Mouse (Mus musculus) testis, adult 2 months (tissue): ENCODE measurements around the gene Psmf1. TPM values are rescaled to one million over a fixed set of nuclear protein-coding genes. Genes with fewer than 3 reads are reported as not detected.

Experiments
- H3K27ac ChIP-seq: fragments of 200-500 bp; 2 replicates; pipeline ENCODE4 v1.5.1; 2012; ENCODE audit warnings: low read depth, low read length; ENCODE audit not compliant: control insufficient read depth, insufficient read depth
- H3K27me3 ChIP-seq: fragments of 200-500 bp; 2 replicates; pipeline ENCODE4 v1.6.1; 2012; ENCODE audit warnings: mild to moderate bottlenecking, low read length, moderate library complexity; ENCODE audit not compliant: control insufficient read depth, insufficient read depth
- H3K36me3 ChIP-seq: fragments of 200-500 bp; 2 replicates; pipeline ENCODE4 v1.6.1; 2012; ENCODE audit warnings: mild to moderate bottlenecking, low read length; ENCODE audit not compliant: control insufficient read depth, insufficient read depth
- H3K4me1 ChIP-seq: fragments of 200-500 bp; 2 replicates; pipeline ENCODE4 v1.6.1; 2012; ENCODE audit warnings: low read length; ENCODE audit not compliant: control insufficient read depth, insufficient read depth
- H3K4me3 ChIP-seq: fragments of 200-500 bp; 2 replicates; pipeline ENCODE4 v1.5.1; 2012; ENCODE audit warnings: low read depth, mild to moderate bottlenecking, low read length, moderate library complexity, mixed read lengths; ENCODE audit not compliant: control insufficient read depth
- CTCF ChIP-seq: fragments of 200-500 bp; IDR thresholded peaks from 2 replicates; pipeline ENCODE4 v1.5.1; 2012; ENCODE audit warnings: low read depth, mild to moderate bottlenecking, inconsistent platforms, low read length, moderate library complexity; ENCODE audit not compliant: control insufficient read depth, insufficient read depth, insufficient replicate concordance
- POLR2A ChIP-seq: fragments of 200-500 bp; IDR thresholded peaks from 2 replicates; pipeline ENCODE4 v1.6.1; 2012; ENCODE audit warnings: low read depth, mild to moderate bottlenecking, inconsistent platforms, low read length, moderate library complexity; ENCODE audit not compliant: control insufficient read depth
- polyA plus RNA-seq: library from polyadenylated mRNA; depleted of rRNA; stranded (reverse); fragments of >200 nt; gene quantifications from 2 replicates; pipeline ENCODE4 v1.2.3, GENCODE M21; 2012

The Psmf1 gene
- polyA plus RNA-seq, 1 experiment: 1,270 TPM

DNA sequence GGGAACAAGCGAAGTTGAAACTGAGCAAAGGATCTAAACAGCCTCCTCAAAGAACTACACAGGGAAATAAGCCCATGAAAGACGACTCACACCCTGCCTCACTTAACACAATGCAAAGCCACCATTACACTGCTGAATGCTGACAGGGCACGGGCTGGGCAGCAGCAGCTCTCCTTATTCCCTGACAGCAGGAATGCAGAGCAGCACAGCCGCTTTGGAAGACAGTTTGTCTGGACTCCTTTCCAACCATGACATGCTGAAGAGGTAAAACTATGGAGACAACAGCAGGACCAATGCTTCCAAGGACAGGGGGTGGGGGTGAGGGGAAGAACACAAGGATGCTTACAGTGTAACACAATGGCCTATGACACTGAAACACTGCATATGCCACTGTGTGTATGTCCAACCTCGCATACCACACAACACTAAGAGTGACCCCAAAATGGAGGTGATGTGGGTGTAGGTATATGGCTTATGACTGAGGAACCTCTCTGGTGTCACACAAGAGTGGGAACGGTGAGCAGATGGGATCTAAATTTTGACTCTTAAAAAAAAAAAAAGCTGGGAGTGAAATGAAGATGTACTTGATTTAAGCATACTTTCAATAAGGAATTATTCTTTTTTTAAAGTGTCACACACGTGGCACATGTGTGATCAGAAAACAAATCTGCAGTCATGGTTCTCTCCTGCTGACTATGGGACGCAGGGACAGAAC, 10.7 kb downstream of the Psmf1 start:
- no peak overlapping the region for H3K4me3 ChIP-seq
- H3K27me3 ChIP-seq: no peaks in the 10 kb centered on the region
- H3K36me3 ChIP-seq: peaks cover 8% of the 10 kb centered on the region
- H3K27ac ChIP-seq: no peak overlapping the region
- TF ChIP-seq POLR2A (no peak), CTCF (no peak)
- no peaks in the 10 kb centered on the region for H3K4me1 ChIP-seq

- H3K36me3 ChIP-seq: peaks cover 1% of the 10 kb centered on the region; the same call in 1 of the 2 replicates
- TF ChIP-seq POLR2A: no peak
- TF ChIP-seq CTCF: no peak
- no peaks in the 10 kb centered on the region for H3K4me1 ChIP-seq
- no peak overlapping the region for H3K27ac ChIP-seq
- no peaks in the 10 kb centered on the region for H3K27me3 ChIP-seq
- no peak overlapping the region for H3K4me3 ChIP-seq
Observed at GRCm38 (mm10) chr2:151724094-151724493, 19.9 kb downstream of the Psmf1 start.

- Histone ChIP-seq H3K4me3 (no peak overlapping the region), H3K4me1 (no peaks in the 10 kb centered on the region), H3K27me3 (no peaks in the 10 kb centered on the region), H3K36me3 (no peaks in the 10 kb centered on the region; the same call in 1 of the 2 replicates), H3K27ac (no peak overlapping the region)
- no peak for TF ChIP-seq CTCF
- no peak for TF ChIP-seq POLR2A
Observed at GRCm38 (mm10) chr2:151716318-151717055, 27.5 kb downstream of the Psmf1 start.

DNA sequence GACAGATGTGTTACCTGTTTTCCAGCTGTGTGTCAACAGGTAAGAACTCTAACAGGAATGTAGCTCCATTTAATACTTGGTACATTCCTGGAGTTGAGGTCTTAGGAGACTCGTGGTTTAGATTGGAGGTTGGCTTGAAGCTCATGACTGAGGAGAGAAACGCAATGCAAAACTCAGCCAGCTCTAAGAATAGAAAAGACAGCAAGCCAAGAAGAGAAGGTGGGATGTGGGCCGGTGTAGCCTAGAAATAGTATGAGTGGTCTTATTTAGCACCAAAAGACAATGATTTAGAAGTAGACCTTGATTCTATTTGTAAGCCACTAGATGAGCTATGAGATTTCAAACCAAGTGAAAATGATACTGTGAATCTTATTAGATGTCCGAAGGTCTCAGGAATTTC, 28.5 kb downstream of the Psmf1 start:
- Histone ChIP-seq H3K27me3 (no peaks in the 10 kb centered on the region), H3K4me1 (no peaks in the 10 kb centered on the region), H3K4me3 (no peak overlapping the region), H3K36me3 (no peaks in the 10 kb centered on the region; the same call in 1 of the 2 replicates), H3K27ac (no peak overlapping the region)
- TF ChIP-seq POLR2A: no peak
- TF ChIP-seq CTCF: no peak

GRCm38 (mm10) chr2:151712647-151713046, 31.3 kb downstream of the Psmf1 start:
- no peaks in the 10 kb centered on the region for H3K27me3 ChIP-seq
- H3K4me1 ChIP-seq: no peaks in the 10 kb centered on the region
- H3K4me3 ChIP-seq: no peak overlapping the region
- no peak for TF ChIP-seq POLR2A
- no peak for TF ChIP-seq CTCF
- no peaks in the 10 kb centered on the region for H3K36me3 ChIP-seq
- no peak overlapping the region for H3K27ac ChIP-seq

DNA sequence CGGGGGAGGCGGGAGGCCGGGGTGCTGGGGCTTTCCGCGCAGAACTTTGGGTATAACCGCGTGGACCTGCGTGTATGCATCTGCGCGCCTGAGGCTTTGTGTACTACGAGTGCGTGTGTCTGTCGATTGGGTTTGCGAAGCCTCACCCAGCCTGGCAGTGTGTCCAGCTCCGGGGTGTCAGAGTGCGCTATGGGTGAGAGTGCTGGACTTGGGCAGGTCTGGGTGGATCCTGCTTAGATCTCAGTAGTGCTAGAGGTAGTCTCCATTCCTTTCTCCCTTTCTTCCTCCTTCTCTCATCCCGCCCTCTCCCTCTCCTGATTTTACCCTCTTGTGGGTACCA, 41.2 kb downstream of the Psmf1 start:
- Histone ChIP-seq H3K27me3 (no peaks in the 10 kb centered on the region; the same call in 1 of the 2 replicates), H3K4me3 (peak overlapping the region; percentile 40), H3K27ac (no peak overlapping the region), H3K4me1 (peaks cover 10% of the 10 kb centered on the region), H3K36me3 (no peaks in the 10 kb centered on the region)
- TF ChIP-seq POLR2A: no peak; the same call in 1 of the 2 replicates
- TF ChIP-seq CTCF: no peak

DNA sequence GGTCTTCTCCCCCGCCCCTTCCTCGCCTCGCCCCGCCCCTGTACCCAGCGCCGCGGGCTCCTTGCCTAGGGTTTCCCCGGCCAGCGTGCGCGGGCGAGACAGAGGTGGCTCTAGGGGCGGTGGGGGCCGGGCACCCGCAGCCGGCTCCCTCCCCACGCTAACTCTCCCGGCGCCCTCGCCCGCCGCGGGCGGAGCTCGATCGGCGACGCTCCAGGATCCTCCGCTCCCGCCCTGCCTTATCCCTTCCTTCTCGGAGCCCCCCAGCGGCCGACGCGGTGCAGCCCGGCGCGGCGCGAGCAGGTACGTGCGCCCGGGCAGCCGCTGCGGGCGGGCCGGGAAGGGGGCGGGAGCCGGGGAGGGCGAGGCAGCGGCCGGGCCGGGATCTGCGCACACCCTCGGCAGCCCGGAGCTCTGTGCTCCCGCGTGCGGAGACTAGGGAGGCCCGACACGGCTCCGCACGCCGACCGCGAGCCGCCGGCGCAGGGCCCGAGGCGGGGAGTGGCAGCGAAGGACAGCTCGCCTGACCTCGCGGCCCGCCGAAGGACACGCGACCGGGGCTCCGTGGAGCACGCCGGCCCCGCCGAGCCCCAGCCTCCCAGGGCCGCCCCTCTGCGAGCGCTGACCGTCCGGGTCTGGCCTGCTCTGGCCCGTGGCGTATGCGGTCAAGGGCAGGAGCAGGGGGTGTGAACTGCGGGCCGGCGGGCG, 41.7 kb downstream of the Psmf1 start:
- H3K27me3 ChIP-seq: no peaks in the 10 kb centered on the region; the same call in 1 of the 2 replicates
- no peaks in the 10 kb centered on the region for H3K36me3 ChIP-seq
- peaks cover 10% of the 10 kb centered on the region for H3K4me1 ChIP-seq
- peak overlapping the region; percentile 72 for H3K4me3 ChIP-seq
- no peak overlapping the region for H3K27ac ChIP-seq
- TF ChIP-seq CTCF: no peak
- TF ChIP-seq POLR2A: no peak
